Mouse (Mus musculus): ENCODE data around the gene Ppy. TPM values are rescaled to one million over a fixed set of nuclear protein-coding genes. Genes with fewer than 3 reads are reported as not detected.
A peak's percentile ranks its signal among the peaks of the same experiment; 100 is the strongest.

Gene Ppy
- polyA plus RNA-seq, 1 experiment = not detected

- Histone ChIP-seq H3K36me3 (ENCODE audit: control insufficient read depth, insufficient read depth) (no peaks in the 10 kb centered on the region), H3K27me3 (ENCODE audit: control insufficient read depth, insufficient read depth, insufficient read length) (peaks cover 55% of the 10 kb centered on the region), H3K79me2 (ENCODE audit: control insufficient read depth, insufficient read depth) (no peaks in the 10 kb centered on the region), H3ac (ENCODE audit: control insufficient read depth, insufficient read length) (no peak within 1 kb of the TSS), H3K4me3 (no peak within 1 kb of the TSS), H3K4me2 (ENCODE audit: low read depth) (no peak within 1 kb of the TSS)
- TF ChIP-seq USF1 (IDR thresholded peaks at IDR 0.05; ENCODE audit: low read depth) = no peak
- no peak for TF ChIP-seq MYOD1 (IDR thresholded peaks at IDR 0.05; ENCODE audit: control insufficient read depth in 1 of 3, insufficient read length in 2 of 3, low read depth in 2 of 3)
- TF ChIP-seq MAX (IDR thresholded peaks at IDR 0.05; ENCODE audit: low read depth) = no peak
- no peak for TF ChIP-seq CEBPB (IDR thresholded peaks at IDR 0.05; ENCODE audit: insufficient read depth, poor library complexity, severe bottlenecking)
- TF ChIP-seq SRF (IDR thresholded peaks at IDR 0.05; ENCODE audit: control insufficient read depth, insufficient read length, low read depth) = no peak
- TF ChIP-seq POLR2A (IDR thresholded peaks at IDR 0.05; ENCODE audit: insufficient read length, low read depth) = no peak
- no peak for TF ChIP-seq POLR2AphosphoS2 (IDR thresholded peaks at IDR 0.05; ENCODE audit: insufficient read length, low read depth)
- TF ChIP-seq TCF12 (IDR thresholded peaks at IDR 0.05; ENCODE audit: insufficient read depth, poor library complexity, severe bottlenecking) = no peak
- TF ChIP-seq REST (IDR thresholded peaks at IDR 0.05; ENCODE audit: insufficient read depth, insufficient read length) = no peak
- TF ChIP-seq MYOG (IDR thresholded peaks at IDR 0.05; ENCODE audit: control insufficient read depth in 1 of 3, insufficient read depth in 1 of 3, insufficient read length in 2 of 3, low read depth in 2 of 3) = no peak
- TF ChIP-seq E2F4 (IDR thresholded peaks at IDR 0.05; ENCODE audit: insufficient read depth) = no peak
- no peak for TF ChIP-seq TCF3 (IDR thresholded peaks at IDR 0.05; ENCODE audit: insufficient read length, low read depth)
Measured at GRCm38 (mm10) chr11:102107732-102108131, 6.6 kb upstream of the Ppy start, which contains the start of gene Pyy. Gene Pyy, minus strand, starts transcription at chr11:102107832.

- Histone ChIP-seq H3K4me3 (no peak overlapping the region), H3K79me2 (ENCODE audit: control insufficient read depth, insufficient read depth) (no peaks in the 10 kb centered on the region), H3K36me3 (ENCODE audit: control insufficient read depth, insufficient read depth) (no peaks in the 10 kb centered on the region), H3K27me3 (ENCODE audit: control insufficient read depth, insufficient read depth, insufficient read length) (peaks cover 62% of the 10 kb centered on the region), H3ac (ENCODE audit: control insufficient read depth, insufficient read length) (no peak overlapping the region), H3K4me2 (ENCODE audit: low read depth) (no peak overlapping the region)
- TF ChIP-seq TCF12 (IDR thresholded peaks at IDR 0.05; ENCODE audit: insufficient read depth, poor library complexity, severe bottlenecking) = no peak
- TF ChIP-seq REST (IDR thresholded peaks at IDR 0.05; ENCODE audit: insufficient read depth, insufficient read length) = no peak
- no peak for TF ChIP-seq MAX (IDR thresholded peaks at IDR 0.05; ENCODE audit: low read depth)
- no peak for TF ChIP-seq E2F4 (IDR thresholded peaks at IDR 0.05; ENCODE audit: insufficient read depth)
- no peak for TF ChIP-seq USF1 (IDR thresholded peaks at IDR 0.05; ENCODE audit: low read depth)
- TF ChIP-seq SRF (IDR thresholded peaks at IDR 0.05; ENCODE audit: control insufficient read depth, insufficient read length, low read depth) = no peak
- no peak for TF ChIP-seq MYOD1 (IDR thresholded peaks at IDR 0.05; ENCODE audit: control insufficient read depth in 1 of 3, insufficient read length in 2 of 3, low read depth in 2 of 3)
- TF ChIP-seq POLR2A (IDR thresholded peaks at IDR 0.05; ENCODE audit: insufficient read length, low read depth) = no peak
- no peak for TF ChIP-seq POLR2AphosphoS2 (IDR thresholded peaks at IDR 0.05; ENCODE audit: insufficient read length, low read depth)
- TF ChIP-seq MYOG (IDR thresholded peaks at IDR 0.05; ENCODE audit: control insufficient read depth in 1 of 3, insufficient read depth in 1 of 3, insufficient read length in 2 of 3, low read depth in 2 of 3) = no peak
- no peak for TF ChIP-seq TCF3 (IDR thresholded peaks at IDR 0.05; ENCODE audit: insufficient read length, low read depth)
Measured at GRCm38 (mm10) chr11:102106911-102107310, 5.8 kb upstream of the Ppy start.

GRCm38 (mm10) chr11:102102485-102103258 lies 1.6 kb upstream of the Ppy start:
- H3K4me2 ChIP-seq (ENCODE audit: low read depth) = no peak overlapping the region
- H3K4me3 ChIP-seq = no peak overlapping the region
- no peaks in the 10 kb centered on the region for H3K79me2 ChIP-seq (ENCODE audit: control insufficient read depth, insufficient read depth)
- no peak overlapping the region for H3ac ChIP-seq (ENCODE audit: control insufficient read depth, insufficient read length)
- TF ChIP-seq TCF12 (IDR thresholded peaks at IDR 0.05; ENCODE audit: insufficient read depth, poor library complexity, severe bottlenecking) (no peak), REST (IDR thresholded peaks at IDR 0.05; ENCODE audit: insufficient read depth, insufficient read length) (no peak), TCF3 (IDR thresholded peaks at IDR 0.05; ENCODE audit: insufficient read length, low read depth) (no peak)
- H3K36me3 ChIP-seq (ENCODE audit: control insufficient read depth, insufficient read depth) = no peaks in the 10 kb centered on the region
- peaks cover 89% of the 10 kb centered on the region for H3K27me3 ChIP-seq (ENCODE audit: control insufficient read depth, insufficient read depth, insufficient read length)

GRCm38 (mm10) chr11:102096887-102097391 lies 4.2 kb downstream of the Ppy start:
- H3K27me3 ChIP-seq (ENCODE audit: control insufficient read depth, insufficient read depth, insufficient read length) = peaks cover 96% of the 10 kb centered on the region
- H3K79me2 ChIP-seq (ENCODE audit: control insufficient read depth, insufficient read depth) = no peaks in the 10 kb centered on the region
- TF ChIP-seq TCF3 (IDR thresholded peaks at IDR 0.05; ENCODE audit: insufficient read length, low read depth) (no peak), MYOD1 (IDR thresholded peaks at IDR 0.05; ENCODE audit: control insufficient read depth in 1 of 3, insufficient read length in 2 of 3, low read depth in 2 of 3) (no peak), POLR2AphosphoS2 (IDR thresholded peaks at IDR 0.05; ENCODE audit: insufficient read length, low read depth) (no peak), CEBPB (IDR thresholded peaks at IDR 0.05; ENCODE audit: insufficient read depth, poor library complexity, severe bottlenecking) (no peak), REST (IDR thresholded peaks at IDR 0.05; ENCODE audit: insufficient read depth, insufficient read length) (no peak)
- H3ac ChIP-seq (ENCODE audit: control insufficient read depth, insufficient read length) = no peak overlapping the region
- no peaks in the 10 kb centered on the region for H3K36me3 ChIP-seq (ENCODE audit: control insufficient read depth, insufficient read depth)
- H3K4me2 ChIP-seq (ENCODE audit: low read depth) = peak overlapping the region; percentile 56
- H3K4me3 ChIP-seq = no peak overlapping the region

GRCm38 (mm10) chr11:102096446-102096845 lies 4.7 kb downstream of the Ppy start:
- Histone ChIP-seq H3K4me3 (no peak overlapping the region), H3ac (ENCODE audit: control insufficient read depth, insufficient read length) (no peak overlapping the region), H3K79me2 (ENCODE audit: control insufficient read depth, insufficient read depth) (no peaks in the 10 kb centered on the region), H3K27me3 (ENCODE audit: control insufficient read depth, insufficient read depth, insufficient read length) (peaks cover 91% of the 10 kb centered on the region), H3K36me3 (ENCODE audit: control insufficient read depth, insufficient read depth) (no peaks in the 10 kb centered on the region), H3K4me2 (ENCODE audit: low read depth) (peak overlapping the region; percentile 56)
- no peak for TF ChIP-seq MYOG (IDR thresholded peaks at IDR 0.05; ENCODE audit: control insufficient read depth in 1 of 3, insufficient read depth in 1 of 3, insufficient read length in 2 of 3, low read depth in 2 of 3)
- no peak for TF ChIP-seq POLR2AphosphoS2 (IDR thresholded peaks at IDR 0.05; ENCODE audit: insufficient read length, low read depth)
- no peak for TF ChIP-seq TCF12 (IDR thresholded peaks at IDR 0.05; ENCODE audit: insufficient read depth, poor library complexity, severe bottlenecking)
- no peak for TF ChIP-seq USF1 (IDR thresholded peaks at IDR 0.05; ENCODE audit: low read depth)
- TF ChIP-seq TCF3 (IDR thresholded peaks at IDR 0.05; ENCODE audit: insufficient read length, low read depth) = no peak
- no peak for TF ChIP-seq REST (IDR thresholded peaks at IDR 0.05; ENCODE audit: insufficient read depth, insufficient read length)
- TF ChIP-seq CEBPB (IDR thresholded peaks at IDR 0.05; ENCODE audit: insufficient read depth, poor library complexity, severe bottlenecking) = no peak
- TF ChIP-seq E2F4 (IDR thresholded peaks at IDR 0.05; ENCODE audit: insufficient read depth) = no peak

All from myocyte (in vitro differentiated cells).